25 mouse cellular contexts compared by ENCODE assay signal in the genomic region with DNA sequence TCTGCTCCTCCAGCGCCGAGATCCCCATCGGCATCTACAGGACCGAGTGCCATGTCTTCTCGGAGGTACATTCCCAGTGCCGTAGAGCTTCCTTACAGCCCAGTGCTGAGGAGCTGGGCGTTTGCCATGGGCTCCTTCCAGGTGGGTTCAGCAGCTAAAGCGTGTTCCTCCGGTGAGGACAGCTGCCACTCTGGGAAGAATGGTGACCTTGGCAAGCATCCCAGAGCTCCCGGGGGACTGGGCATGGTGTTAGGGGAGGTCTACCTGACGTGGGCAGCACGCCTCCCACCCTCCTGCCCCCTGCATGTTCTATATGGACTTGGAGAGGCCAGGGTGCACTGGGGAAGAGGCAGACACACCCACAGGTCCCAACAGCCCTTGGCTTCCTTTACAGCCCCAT. TPM values are rescaled to one million over a fixed set of nuclear protein-coding genes. Genes with fewer than 3 reads are reported as not detected.
"Had no signal": no experiment of that assay in that cellular context is flagged by ENCODE, and none has a peak within 500 bp of the region (broad histone marks: within the 10 kb centered on the region; RNA-seq: fewer than 3 reads in every experiment).

No protein-coding gene starts in this region.

- H3K27me3 ChIP-seq: embryonic facial prominence, embryonic 12.5 days; embryonic facial prominence, embryonic 13.5 days; embryonic facial prominence, embryonic 15.5 days; forebrain, embryonic 13.5 days; forebrain, embryonic 15.5 days had no signal

- H3K36me3 ChIP-seq: embryonic facial prominence, embryonic 10.5 days; embryonic facial prominence, embryonic 12.5 days; embryonic facial prominence, embryonic 13.5 days; embryonic facial prominence, embryonic 15.5 days; forebrain, embryonic 15.5 days; heart, embryonic 10.5 days had no signal

- DNase-seq: cerebellum, adult 8-10 months; cerebellum, adult 9-11 months; embryo, embryonic 11 days; forebrain, postnatal 0 days; gastrocnemius, adult 2 months; gastrocnemius, postnatal 10 days; gastrocnemius, postnatal 14 days; gastrocnemius, postnatal 25 days; gastrocnemius, postnatal 36 days; heart, adult 11 months; heart, adult 18-20 months; heart, adult 2 months had no signal

- H3K4me1 ChIP-seq: embryonic facial prominence, embryonic 10.5 days; embryonic facial prominence, embryonic 12.5 days; embryonic facial prominence, embryonic 13.5 days; embryonic facial prominence, embryonic 15.5 days; forebrain, embryonic 13.5 days; forebrain, embryonic 15.5 days; heart, embryonic 10.5 days had no signal

- H3K4me2 ChIP-seq: embryonic facial prominence, embryonic 12.5 days; embryonic facial prominence, embryonic 13.5 days; embryonic facial prominence, embryonic 15.5 days; forebrain, embryonic 13.5 days; forebrain, embryonic 15.5 days; heart, embryonic 11.5 days had no signal

- H3K27ac ChIP-seq: embryonic facial prominence, embryonic 10.5 days; embryonic facial prominence, embryonic 12.5 days; embryonic facial prominence, embryonic 13.5 days; embryonic facial prominence, embryonic 15.5 days; forebrain, embryonic 13.5 days; forebrain, embryonic 15.5 days; gastrocnemius, adult 2 months; heart, adult 2 months; heart, embryonic 10.5 days had no signal

- H3K9ac ChIP-seq: embryonic facial prominence, embryonic 12.5 days; embryonic facial prominence, embryonic 13.5 days; embryonic facial prominence, embryonic 15.5 days; forebrain, embryonic 13.5 days; forebrain, embryonic 15.5 days; forebrain, postnatal 0 days had no signal

- H3K4me3 ChIP-seq: embryonic facial prominence, embryonic 10.5 days; embryonic facial prominence, embryonic 12.5 days; embryonic facial prominence, embryonic 13.5 days; embryonic facial prominence, embryonic 15.5 days; erythroblast, embryonic 14.5 days; forebrain, embryonic 13.5 days; forebrain, embryonic 15.5 days; gastrocnemius, adult 2 months; heart, adult 2 months; heart, embryonic 10.5 days had no signal

- H3K9me3 ChIP-seq: embryonic facial prominence, embryonic 10.5 days; embryonic facial prominence, embryonic 12.5 days; embryonic facial prominence, embryonic 13.5 days; embryonic facial prominence, embryonic 15.5 days; forebrain, embryonic 13.5 days; forebrain, embryonic 15.5 days; heart, embryonic 10.5 days had no signal

- ATAC-seq: forebrain, embryonic 13.5 days; forebrain, embryonic 14.5 days; forebrain, embryonic 15.5 days; forebrain, embryonic 16.5 days; forebrain, postnatal 0 days had no signal

RNA-seq across cellular contexts. Expression of a gene that starts 46.3 kb away (rescaled TPM):
- total RNA-seq: common myeloid progenitor, adult 5-6 weeks; granulocyte monocyte progenitor cell, adult 5-6 weeks had no signal
- polyA plus RNA-seq: erythroblast, embryonic 14.5 days had no signal
